Mouse (Mus musculus): ENCODE data around the gene Rai14.

Gene Rai14

DNA sequence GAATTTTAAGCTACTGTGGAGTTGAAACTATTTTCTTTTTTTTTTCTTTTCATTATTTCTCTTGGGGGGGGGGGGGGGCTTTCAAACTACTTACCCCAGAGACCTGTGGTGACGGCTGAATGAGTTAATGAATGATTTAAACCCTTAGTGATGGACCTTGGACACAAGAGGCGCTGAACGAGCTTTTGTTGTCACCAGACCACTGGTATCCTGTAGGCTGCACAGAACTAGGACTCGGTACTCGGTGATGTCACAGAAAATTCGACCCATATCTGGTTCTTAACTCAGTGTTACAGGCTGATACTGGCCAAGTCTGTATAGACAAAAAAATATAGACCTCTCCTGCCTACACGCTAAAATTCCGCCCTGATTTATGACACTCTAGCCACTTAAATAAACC, 69.3 kb downstream of the Rai14 start:
- DNase-seq = no peak

DNA sequence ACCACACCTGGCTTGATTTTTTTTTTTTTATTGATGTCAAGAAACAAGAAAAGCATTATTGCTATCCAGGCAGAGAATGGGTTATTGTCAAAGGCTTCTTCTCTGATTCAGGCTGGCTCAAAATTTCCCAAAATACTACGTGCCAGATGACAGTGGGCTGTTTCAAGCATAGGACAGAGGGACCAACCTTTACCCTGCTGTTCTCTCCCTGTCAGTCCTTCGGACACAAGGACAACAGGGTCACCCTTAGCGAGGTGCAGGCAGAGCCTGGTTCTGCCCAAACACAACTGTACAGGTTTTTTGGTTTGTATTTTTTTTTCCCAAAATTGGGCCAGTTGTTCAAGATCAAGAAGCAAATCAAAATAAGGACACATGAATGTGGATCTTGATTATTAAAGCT, 70.6 kb downstream of the Rai14 start:
- DNase-seq = no peak

GRCm38 (mm10) chr15:10643224-10643623, 71.2 kb downstream of the Rai14 start:
- DNase-seq = no peak

GRCm38 (mm10) chr15:10642419-10642818, 72.0 kb downstream of the Rai14 start:
- DNase-seq = no peak

DNA sequence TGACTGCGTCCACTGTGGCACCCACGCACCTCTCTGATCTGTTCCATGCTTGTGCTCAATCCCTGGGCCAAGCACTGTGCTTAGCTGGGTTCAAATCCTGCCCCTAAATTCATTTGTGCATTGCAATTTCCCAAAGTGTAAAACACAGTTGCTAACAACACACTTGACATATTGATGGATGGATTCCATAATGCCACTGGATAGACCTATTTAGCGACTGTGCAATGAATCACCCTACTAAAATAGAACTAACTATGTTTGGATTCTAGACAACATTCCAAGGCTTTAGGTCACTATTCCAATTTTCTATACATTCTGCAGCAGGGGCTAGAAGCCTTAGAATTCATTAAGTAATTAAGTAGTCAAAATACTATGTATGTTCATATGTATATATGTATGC, 73.7 kb downstream of the Rai14 start:
- no peak for DNase-seq

DNA sequence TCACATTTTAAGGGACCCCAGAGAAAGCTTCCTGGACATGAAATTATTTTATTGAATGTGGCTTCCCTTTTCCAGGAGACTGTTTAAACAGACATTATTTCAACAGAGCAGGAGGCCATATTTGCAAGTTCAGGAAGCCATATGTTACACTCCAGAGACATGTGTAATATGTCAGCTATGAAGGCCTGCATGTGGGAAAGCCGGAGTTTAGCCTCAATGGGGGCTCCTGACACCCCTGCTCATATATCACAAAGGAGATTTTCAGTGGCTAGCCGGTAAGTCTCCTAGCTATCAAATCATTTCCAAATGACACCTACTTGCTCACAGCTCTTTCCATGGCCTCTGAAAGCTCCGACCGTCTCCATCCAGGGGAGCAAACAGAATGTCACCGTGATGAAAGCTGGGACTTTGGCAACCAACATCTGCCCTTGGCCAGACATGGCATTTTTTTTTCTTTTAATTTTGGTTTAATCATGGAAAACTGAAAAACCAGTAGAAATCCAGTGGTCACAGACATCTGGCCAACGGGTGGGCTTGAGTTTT, 77.1 kb downstream of the Rai14 start:
- DNase-seq = no peak

DNA sequence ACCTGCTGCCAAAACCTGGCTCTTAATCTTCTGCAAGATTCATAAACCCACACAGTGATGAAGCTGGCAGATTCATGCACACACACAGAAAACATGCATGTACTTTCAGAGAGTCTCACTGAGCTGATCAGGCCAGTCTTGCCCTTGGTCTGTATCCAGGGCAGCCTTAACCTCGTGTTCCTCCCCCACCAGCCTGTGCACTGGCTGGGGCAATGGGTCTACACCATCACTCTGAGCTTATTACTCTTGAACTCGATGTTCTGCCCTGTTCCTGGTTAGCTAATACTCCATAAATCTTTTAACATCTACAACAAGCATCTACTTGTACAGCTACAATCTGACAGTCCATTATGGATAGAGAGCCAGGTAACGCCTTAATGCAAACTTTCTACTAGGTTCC, 77.6 kb downstream of the Rai14 start:
- no peak for DNase-seq

- DNase-seq = no peak
Measured at GRCm38 (mm10) chr15:10635121-10635520, 79.3 kb downstream of the Rai14 start.

GRCm38 (mm10) chr15:10634176-10634575, 80.2 kb downstream of the Rai14 start:
- DNase-seq = no peak

- no peak for DNase-seq
Measured at GRCm38 (mm10) chr15:10633381-10633780, 81.0 kb downstream of the Rai14 start.

DNA sequence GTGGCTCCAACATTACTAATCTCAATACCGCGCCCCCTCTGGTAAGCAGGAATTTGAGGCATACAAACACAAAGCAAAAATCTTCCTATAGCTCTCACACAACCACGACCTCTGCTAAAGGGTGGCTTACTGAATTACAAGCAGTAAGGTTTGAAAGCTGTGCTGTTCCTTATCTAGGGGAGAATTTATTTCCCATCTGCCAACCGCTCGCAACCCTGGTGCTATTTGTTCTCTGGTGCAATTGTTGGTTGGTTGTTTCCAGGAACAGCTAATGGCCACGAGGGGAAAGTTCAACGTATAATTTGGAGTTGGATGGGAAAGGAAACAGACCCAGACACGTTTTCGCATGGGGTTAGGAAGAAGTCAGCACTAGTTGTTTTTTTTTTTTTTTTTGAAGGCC, 81.8 kb downstream of the Rai14 start:
- no peak for DNase-seq

DNA sequence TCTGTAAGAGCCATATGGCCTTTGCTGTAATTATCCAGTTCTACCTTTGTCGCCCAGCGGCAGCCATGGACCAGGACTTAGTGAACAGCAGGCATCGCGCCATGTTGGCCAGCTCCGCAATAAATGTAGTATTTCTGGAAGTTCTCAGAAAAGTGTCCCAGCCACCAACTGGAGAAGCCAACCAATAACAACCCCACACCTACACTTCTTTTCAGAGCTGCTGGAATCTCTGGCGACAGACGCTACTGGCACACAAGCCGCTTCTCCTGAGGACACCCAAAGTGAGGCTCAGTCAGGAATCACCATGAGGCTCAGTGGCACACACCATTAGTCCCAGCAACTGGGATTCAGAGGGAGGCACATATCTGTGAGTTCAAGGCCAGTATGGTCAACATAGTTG, 82.4 kb downstream of the Rai14 start:
- no peak for DNase-seq

DNA sequence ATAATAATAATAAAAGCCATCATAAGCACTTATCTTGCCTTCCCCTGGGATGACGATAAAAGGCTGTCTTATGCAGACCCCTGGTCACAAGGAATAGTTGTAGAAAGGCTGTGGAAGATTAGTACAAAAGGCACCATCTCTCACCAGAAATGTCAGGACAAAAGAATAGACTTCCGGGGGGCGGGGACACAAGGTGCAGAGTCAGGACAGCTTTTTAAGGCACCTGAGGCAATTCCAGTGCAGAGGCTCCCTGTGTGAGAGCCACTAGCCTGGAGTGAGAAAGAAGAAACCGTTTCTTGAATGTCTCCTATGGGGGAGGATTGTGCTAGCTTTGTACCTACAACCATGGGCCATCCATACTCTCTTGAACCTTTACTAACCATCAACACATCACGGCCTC, 82.9 kb downstream of the Rai14 start:
- no peak for DNase-seq

DNA sequence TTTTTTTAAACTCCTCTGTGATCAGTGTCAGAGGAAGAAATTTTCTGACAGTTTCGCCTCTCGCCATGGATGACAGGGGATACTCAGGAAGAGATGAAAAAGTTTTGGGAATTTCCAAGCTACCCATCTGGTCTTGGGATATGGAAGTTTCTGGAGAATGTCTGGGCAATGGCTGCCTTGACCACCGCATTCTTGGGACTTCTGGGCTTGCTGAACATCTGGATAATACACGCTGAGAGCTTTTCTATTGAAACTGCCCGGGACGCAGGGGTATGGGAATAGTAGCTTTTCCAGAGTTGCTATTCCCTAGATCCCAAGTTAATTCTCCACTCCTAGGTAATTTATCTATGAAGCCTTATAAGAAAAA, 85.5 kb downstream of the Rai14 start:
- DNase-seq = no peak

- no peak for DNase-seq
Measured at GRCm38 (mm10) chr15:10628131-10628979, 86.1 kb downstream of the Rai14 start.

- DNase-seq = no peak
Measured at GRCm38 (mm10) chr15:10623571-10624227, 90.7 kb downstream of the Rai14 start.

DNA sequence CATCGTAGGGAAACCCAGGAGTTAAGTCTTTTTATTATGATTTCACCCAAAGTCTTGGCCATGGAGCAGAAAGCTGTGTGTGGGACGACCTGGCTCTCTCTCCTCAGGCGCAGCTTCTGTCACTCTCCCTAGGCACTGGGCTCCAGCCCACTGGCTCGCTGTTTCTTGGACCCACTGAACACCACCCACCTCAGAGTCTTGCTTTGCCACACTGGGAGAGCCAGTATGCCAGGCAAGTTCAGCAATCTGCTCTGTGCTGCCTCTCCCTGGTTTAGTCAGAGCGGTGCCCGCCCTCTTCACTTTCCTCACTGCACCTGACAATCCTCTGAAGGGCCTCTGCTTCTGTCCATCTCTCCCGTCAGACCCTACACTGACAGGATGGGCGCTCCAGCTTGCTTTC, 93.2 kb downstream of the Rai14 start:
- DNase-seq = peak; percentile 18 to 23

GRCm38 (mm10) chr15:10619678-10620077, 94.7 kb downstream of the Rai14 start:
- DNase-seq = no peak

DNA sequence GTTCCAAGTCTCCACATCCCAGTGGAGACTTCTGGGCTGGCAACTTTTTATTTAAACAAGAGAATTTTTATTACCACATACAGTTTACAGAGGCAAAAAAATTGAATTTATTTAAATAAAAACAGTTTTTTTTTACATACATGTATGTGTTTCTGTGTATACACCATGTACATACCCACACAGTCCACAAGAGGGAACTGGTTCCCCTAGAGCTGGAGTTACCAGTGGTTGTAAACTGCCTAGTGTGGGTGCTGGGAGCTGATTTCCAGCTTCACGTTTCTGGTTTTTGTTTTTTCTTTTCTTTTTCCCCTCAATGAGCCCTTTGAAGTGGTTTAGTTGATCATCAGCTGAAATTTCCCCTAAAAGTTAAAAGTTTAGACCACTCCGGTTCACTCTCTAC, 96.1 kb downstream of the Rai14 start:
- no peak for DNase-seq

GRCm38 (mm10) chr15:10616001-10616400, 98.4 kb downstream of the Rai14 start:
- no peak for DNase-seq

- no peak for DNase-seq
Measured at GRCm38 (mm10) chr15:10611040-10611439, 103.4 kb downstream of the Rai14 start.

DNA sequence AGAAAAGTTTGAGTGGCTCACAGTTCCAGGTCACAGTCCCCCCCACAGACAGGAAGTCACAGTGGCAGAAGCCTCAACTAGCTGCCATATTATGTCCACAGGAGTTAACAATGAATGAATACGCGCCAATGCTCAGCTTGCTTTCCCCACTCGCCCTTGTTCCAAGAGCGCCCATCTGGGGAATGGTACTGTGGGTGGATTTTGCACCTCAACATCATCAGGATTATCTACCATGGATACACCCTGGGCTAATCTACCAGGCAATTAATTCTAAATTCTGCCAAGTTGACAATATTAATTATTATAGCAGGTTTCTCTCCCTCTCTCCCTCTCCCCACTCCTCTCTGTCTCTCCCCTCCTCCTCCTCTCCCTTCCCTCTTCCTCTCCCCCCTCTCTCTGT, 105.3 kb downstream of the Rai14 start:
- DNase-seq = no peak

- DNase-seq = no peak
Measured at GRCm38 (mm10) chr15:10608508-10609098, 105.8 kb downstream of the Rai14 start.

DNA sequence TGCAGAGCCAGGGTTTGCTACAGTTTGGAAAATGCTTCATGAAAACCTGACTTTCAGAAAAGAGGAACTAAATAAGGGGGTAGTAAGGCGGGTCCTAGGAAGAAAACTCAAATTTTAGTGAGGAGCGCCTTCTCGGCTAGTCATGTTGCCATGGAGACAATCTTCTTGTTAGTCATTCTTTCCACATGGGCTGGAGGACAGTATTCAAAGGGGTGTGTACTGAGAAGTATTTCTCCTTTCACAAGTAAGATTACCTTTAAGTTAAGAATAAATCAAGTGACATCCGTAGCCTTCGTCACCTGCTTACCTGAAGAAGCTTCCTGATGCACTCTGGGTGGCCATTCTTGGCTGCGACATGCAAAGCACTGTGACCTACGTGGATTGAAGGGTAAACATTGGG, 115.0 kb downstream of the Rai14 start:
- no peak for DNase-seq
